9 mouse cellular contexts compared by ENCODE assay signal in genomic region chr14:52338751-52339511, GRCm38 (mm10). TPM values are rescaled to one million over a fixed set of nuclear protein-coding genes. Genes with fewer than 3 reads are reported as not detected.
DNase-seq lines count a peak whose midpoint lies in the region; ATAC-seq and TF ChIP-seq lines count a peak whose summit lies in the region.
"Had no signal": no experiment of that assay in that cellular context is flagged by ENCODE, and none has a peak within 500 bp of the region (broad histone marks: within the 10 kb centered on the region; RNA-seq: fewer than 3 reads in every experiment).

No protein-coding gene starts in this region.

- peak; percentile 68 to 73 for DNase-seq in B cell, adult 2 months
- DNase-seq in embryonic facial prominence, embryonic 10.5 days (ENCODE audit: low spot score) = peak; percentile 44
- DNase-seq in heart, embryonic 10.5 days (ENCODE audit: low spot score) = no peak
- DNase-seq in kidney, adult 9 months = peak; percentile 79
- DNase-seq in limb, embryonic 11.5 days (ENCODE audit: low spot score) = peak; percentile 62
- DNase-seq in midbrain, postnatal 0 days (ENCODE audit: low spot score) = peak; percentile 91
- peak; percentile 22 for DNase-seq in stomach, postnatal 0 days (ENCODE audit: low spot score)

- H3K27ac ChIP-seq in embryonic facial prominence, embryonic 10.5 days (replicated peaks) = no peak overlapping the region
- no peak overlapping the region for H3K27ac ChIP-seq in heart, embryonic 10.5 days
- H3K27ac ChIP-seq in limb, embryonic 11.5 days (replicated peaks; ENCODE audit: low read depth, low read length) = no peak overlapping the region
- H3K27ac ChIP-seq in midbrain, postnatal 0 days (ENCODE audit: low read depth, low read length) = peak overlapping the region; percentile 58
- no peak overlapping the region for H3K27ac ChIP-seq in stomach, postnatal 0 days (replicated peaks)

- H3K4me1 ChIP-seq in embryonic facial prominence, embryonic 10.5 days = peaks cover 4% of the 10 kb centered on the region; the same call in 1 of the 2 replicates
- H3K4me1 ChIP-seq in heart, embryonic 10.5 days = no peaks in the 10 kb centered on the region
- no peaks in the 10 kb centered on the region for H3K4me1 ChIP-seq in limb, embryonic 11.5 days (ENCODE audit: control insufficient read depth, insufficient read depth, low read length)
- no peaks in the 10 kb centered on the region for H3K4me1 ChIP-seq in midbrain, postnatal 0 days (ENCODE audit: insufficient read depth, low read length)
- H3K4me1 ChIP-seq in stomach, postnatal 0 days (replicated peaks; ENCODE audit: control insufficient read depth, insufficient read depth) = no peaks in the 10 kb centered on the region

- no peak for TF ChIP-seq EP300 in stomach, postnatal 0 days (optimal IDR thresholded peaks at IDR 0.05)

- WGBS in embryonic facial prominence, embryonic 10.5 days = 33% methylated on average over 21 of the region's 21 CpGs
- 27% methylated on average over 21 of the region's 21 CpGs for WGBS in heart, embryonic 10.5 days
- 33% methylated on average over 21 of the region's 21 CpGs for WGBS in limb, embryonic 11.5 days
- 23% methylated on average over 21 of the region's 21 CpGs for WGBS in midbrain, postnatal 0 days
- 26% methylated on average over 21 of the region's 21 CpGs for WGBS in stomach, postnatal 0 days

- no peak overlapping the region for H3K9ac ChIP-seq in limb, embryonic 11.5 days (ENCODE audit: low read length)
- 0 out of 2 replicates have a peak overlapping the region, but pooled peaks have one; percentile 33 for H3K9ac ChIP-seq in midbrain, postnatal 0 days (replicated peaks; ENCODE audit: low read length, poor library complexity, severe bottlenecking)
- H3K9ac ChIP-seq in stomach, postnatal 0 days (ENCODE audit: low read length) = no peak overlapping the region

- H3K9me3 ChIP-seq in embryonic facial prominence, embryonic 10.5 days = peaks cover under 1% of the 10 kb centered on the region; the same call in 1 of the 2 replicates
- H3K9me3 ChIP-seq in heart, embryonic 10.5 days = no peaks in the 10 kb centered on the region
- H3K9me3 ChIP-seq in limb, embryonic 11.5 days (ENCODE audit: control insufficient read depth, low read length) = no peaks in the 10 kb centered on the region
- H3K9me3 ChIP-seq in midbrain, postnatal 0 days (ENCODE audit: low read length) = no peaks in the 10 kb centered on the region
- no peaks in the 10 kb centered on the region for H3K9me3 ChIP-seq in stomach, postnatal 0 days (ENCODE audit: control insufficient read depth, low read length)

- ATAC-seq in activated CD4-positive, CD25-positive, alpha-beta regulatory T cell, adult 4 months = peak; percentile 59
- ATAC-seq in limb, embryonic 11.5 days (ENCODE audit: insufficient number of reproducible peaks, low FRiP score, low TSS enrichment, low read depth) = no peak
- peak; percentile 78 for ATAC-seq in midbrain, postnatal 0 days (ENCODE audit: low FRiP score)
- no peak for ATAC-seq in stomach, postnatal 0 days (ENCODE audit: low FRiP score, low TSS enrichment)

- peak; percentile 95 for TF ChIP-seq CTCF in midbrain, postnatal 0 days (IDR thresholded peaks at IDR 0.05)
- TF ChIP-seq CTCF in stomach, postnatal 0 days (IDR thresholded peaks at IDR 0.05; ENCODE audit: low read depth) = peak; percentile 94

- H3K4me2 ChIP-seq in limb, embryonic 11.5 days (ENCODE audit: low read depth, severe bottlenecking) = peak overlapping the region; percentile 15; the same call in 1 of the 2 replicates
- peak overlapping the region; percentile 46 for H3K4me2 ChIP-seq in midbrain, postnatal 0 days (ENCODE audit: low read depth, low read length, poor library complexity, severe bottlenecking)
- peak overlapping the region; percentile 27; the same call in 1 of the 2 replicates for H3K4me2 ChIP-seq in stomach, postnatal 0 days (replicated peaks; ENCODE audit: low read depth)

- no peaks in the 10 kb centered on the region for H3K36me3 ChIP-seq in embryonic facial prominence, embryonic 10.5 days (replicated peaks)
- H3K36me3 ChIP-seq in heart, embryonic 10.5 days = no peaks in the 10 kb centered on the region
- no peaks in the 10 kb centered on the region for H3K36me3 ChIP-seq in limb, embryonic 11.5 days (ENCODE audit: control insufficient read depth, insufficient read depth, low read length)
- H3K36me3 ChIP-seq in midbrain, postnatal 0 days (ENCODE audit: insufficient read depth, low read length) = no peaks in the 10 kb centered on the region
- no peaks in the 10 kb centered on the region for H3K36me3 ChIP-seq in stomach, postnatal 0 days (ENCODE audit: control insufficient read depth, insufficient read depth, low read length)

- no peaks in the 10 kb centered on the region for H3K27me3 ChIP-seq in embryonic facial prominence, embryonic 10.5 days (replicated peaks; ENCODE audit: low read depth, poor library complexity, severe bottlenecking)
- H3K27me3 ChIP-seq in heart, embryonic 10.5 days (ENCODE audit: insufficient read depth, poor library complexity, severe bottlenecking) = no peaks in the 10 kb centered on the region
- H3K27me3 ChIP-seq in limb, embryonic 11.5 days (ENCODE audit: control insufficient read depth, insufficient read depth, low read length) = no peaks in the 10 kb centered on the region
- H3K27me3 ChIP-seq in midbrain, postnatal 0 days (ENCODE audit: insufficient read depth, low read length) = no peaks in the 10 kb centered on the region
- no peaks in the 10 kb centered on the region for H3K27me3 ChIP-seq in stomach, postnatal 0 days (ENCODE audit: control insufficient read depth, insufficient read depth, low read length)

- peak overlapping the region; percentile 42 for H3K4me3 ChIP-seq in embryonic facial prominence, embryonic 10.5 days
- peak overlapping the region; percentile 15; the same call in 1 of the 2 replicates for H3K4me3 ChIP-seq in heart, embryonic 10.5 days
- no peak overlapping the region for H3K4me3 ChIP-seq in limb, embryonic 11.5 days (ENCODE audit: low read depth, low read length)
- H3K4me3 ChIP-seq in midbrain, postnatal 0 days (ENCODE audit: low read depth, low read length) = peak overlapping the region; percentile 25
- no peak overlapping the region for H3K4me3 ChIP-seq in stomach, postnatal 0 days (ENCODE audit: low read depth, low read length)

RNA-seq across cellular contexts. Expression of gene Sall2, which starts 10.4 kb away (rescaled TPM):
- polyA plus RNA-seq in activated CD4-positive, CD25-positive, alpha-beta regulatory T cell, adult 4 months (2017; shearing (Covaris generic)) = 1 to 10 TPM; 2.9 to 4.1 TPM
- polyA plus RNA-seq in embryonic facial prominence, embryonic 10.5 days (2016; fragmentation: Nextera tagmentation; extraction: Ambion mirVana) = 50.3 and 51.9 TPM in 2 replicates
- polyA plus RNA-seq in heart, embryonic 10.5 days (2016; fragmentation: Nextera tagmentation; extraction: Ambion mirVana) = 12.1 and 17.1 TPM in 2 replicates
- 30.2 and 37.4 TPM in 2 replicates for polyA plus RNA-seq in limb, embryonic 11.5 days (2014; fragmentation: Nextera tagmentation; extraction: Ambion mirVana)
- 98.8 and 112 TPM in 2 replicates for total RNA-seq in midbrain, postnatal 0 days (2014; rRNA removed)
- polyA plus RNA-seq in midbrain, postnatal 0 days (2015; fragmentation: Nextera tagmentation; extraction: Ambion mirVana) = 37.8 and 39.0 TPM in 2 replicates
- polyA plus RNA-seq in stomach, postnatal 0 days (2015; fragmentation: Nextera tagmentation; extraction: Ambion mirVana) = 1.9 and 2.1 TPM in 2 replicates

RNA-seq across cellular contexts. Expression of gene Olfr1513, which starts 17.3 kb away (rescaled TPM):
- under 1 TPM in 1 of 2 experiments, not detected in 1; 0.12 TPM for polyA plus RNA-seq in activated CD4-positive, CD25-positive, alpha-beta regulatory T cell, adult 4 months (2017; shearing (Covaris generic))
- not detected in 2 replicates for polyA plus RNA-seq in embryonic facial prominence, embryonic 10.5 days (2016; fragmentation: Nextera tagmentation; extraction: Ambion mirVana)
- polyA plus RNA-seq in heart, embryonic 10.5 days (2016; fragmentation: Nextera tagmentation; extraction: Ambion mirVana) = not detected in 2 replicates
- polyA plus RNA-seq in limb, embryonic 11.5 days (2014; fragmentation: Nextera tagmentation; extraction: Ambion mirVana) = not detected in 2 replicates
- not detected in 2 replicates for total RNA-seq in midbrain, postnatal 0 days (2014; rRNA removed)
- not detected in 2 replicates for polyA plus RNA-seq in midbrain, postnatal 0 days (2015; fragmentation: Nextera tagmentation; extraction: Ambion mirVana)
- polyA plus RNA-seq in stomach, postnatal 0 days (2015; fragmentation: Nextera tagmentation; extraction: Ambion mirVana) = not detected in 2 replicates
- total RNA-seq: gastrocnemius, postnatal 4 days had no signal

RNA-seq across cellular contexts. Expression of gene Mettl3, which starts 34.0 kb away (rescaled TPM):
- polyA plus RNA-seq in activated CD4-positive, CD25-positive, alpha-beta regulatory T cell, adult 4 months (2017; shearing (Covaris generic)) = 10 to 100 TPM; 32.3 to 33.8 TPM
- 55.4 and 64.0 TPM in 2 replicates for polyA plus RNA-seq in embryonic facial prominence, embryonic 10.5 days (2016; fragmentation: Nextera tagmentation; extraction: Ambion mirVana)
- 36.0 and 42.5 TPM in 2 replicates for polyA plus RNA-seq in heart, embryonic 10.5 days (2016; fragmentation: Nextera tagmentation; extraction: Ambion mirVana)
- 45.5 and 47.7 TPM in 2 replicates for polyA plus RNA-seq in limb, embryonic 11.5 days (2014; fragmentation: Nextera tagmentation; extraction: Ambion mirVana)
- 19.6 and 22.6 TPM in 2 replicates for total RNA-seq in midbrain, postnatal 0 days (2014; rRNA removed)
- polyA plus RNA-seq in midbrain, postnatal 0 days (2015; fragmentation: Nextera tagmentation; extraction: Ambion mirVana) = 24.1 and 24.2 TPM in 2 replicates
- 13.7 and 15.9 TPM in 2 replicates for polyA plus RNA-seq in stomach, postnatal 0 days (2015; fragmentation: Nextera tagmentation; extraction: Ambion mirVana)

RNA-seq across cellular contexts. Expression of gene Olfr1512, which starts 40.0 kb away (rescaled TPM):
- not detected for polyA plus RNA-seq in activated CD4-positive, CD25-positive, alpha-beta regulatory T cell, adult 4 months (2017; shearing (Covaris generic))
- not detected in 2 replicates for polyA plus RNA-seq in embryonic facial prominence, embryonic 10.5 days (2016; fragmentation: Nextera tagmentation; extraction: Ambion mirVana)
- not detected in 2 replicates for polyA plus RNA-seq in heart, embryonic 10.5 days (2016; fragmentation: Nextera tagmentation; extraction: Ambion mirVana)
- polyA plus RNA-seq in limb, embryonic 11.5 days (2014; fragmentation: Nextera tagmentation; extraction: Ambion mirVana) = not detected in 2 replicates
- total RNA-seq in midbrain, postnatal 0 days (2014; rRNA removed) = not detected in 2 replicates
- polyA plus RNA-seq in midbrain, postnatal 0 days (2015; fragmentation: Nextera tagmentation; extraction: Ambion mirVana) = not detected in 2 replicates
- not detected in 2 replicates for polyA plus RNA-seq in stomach, postnatal 0 days (2015; fragmentation: Nextera tagmentation; extraction: Ambion mirVana)
- total RNA-seq: gastrocnemius, postnatal 4 days had no signal

RNA-seq across cellular contexts. Expression of gene Olfr1511, which starts 58.2 kb away (rescaled TPM):
- polyA plus RNA-seq in activated CD4-positive, CD25-positive, alpha-beta regulatory T cell, adult 4 months (2017; shearing (Covaris generic)) = not detected
- polyA plus RNA-seq in embryonic facial prominence, embryonic 10.5 days (2016; fragmentation: Nextera tagmentation; extraction: Ambion mirVana) = not detected in 2 replicates
- not detected in 2 replicates for polyA plus RNA-seq in heart, embryonic 10.5 days (2016; fragmentation: Nextera tagmentation; extraction: Ambion mirVana)
- polyA plus RNA-seq in limb, embryonic 11.5 days (2014; fragmentation: Nextera tagmentation; extraction: Ambion mirVana) = not detected in 2 replicates
- not detected in 2 replicates for total RNA-seq in midbrain, postnatal 0 days (2014; rRNA removed)
- 0.21 TPM in 1 of 2 replicates, not detected in the other for polyA plus RNA-seq in midbrain, postnatal 0 days (2015; fragmentation: Nextera tagmentation; extraction: Ambion mirVana)
- polyA plus RNA-seq in stomach, postnatal 0 days (2015; fragmentation: Nextera tagmentation; extraction: Ambion mirVana) = 0.13 TPM in 1 of 2 replicates, not detected in the other
- total RNA-seq: gastrocnemius, postnatal 4 days had no signal

Comparison
In these comparisons a context has a peak if more than half of its experiments do, and no peak if none do; other contexts are left out.
1. ATAC-seq: peak in activated CD4-positive, CD25-positive, alpha-beta regulatory T cell, adult 4 months (single experiment) and midbrain, postnatal 0 days (single experiment); none in limb, embryonic 11.5 days (single experiment) and stomach, postnatal 0 days (single experiment).
2. H3K4me3 ChIP-seq: peak in embryonic facial prominence, embryonic 10.5 days (single experiment), heart, embryonic 10.5 days (single experiment) and midbrain, postnatal 0 days (single experiment); none in limb, embryonic 11.5 days (single experiment) and stomach, postnatal 0 days (single experiment).
3. Peak in every context shown above with its lines, with median percentiles within 50 percentile points of each other: H3K4me2 ChIP-seq.